Mouse (Mus musculus) lung, postnatal 0 days (tissue): Measurements from ENCODE around the gene Fam160a2.

Source experiments
- CTCF ChIP-seq: IDR thresholded peaks from 2 replicates; pipeline ENCODE4 v1.5.1; 2016; ENCODE audit warnings: antibody characterized with exemption, mild to moderate bottlenecking
- EP300 ChIP-seq: IDR thresholded peaks from 2 replicates; pipeline ENCODE4 v1.6.1; 2016; ENCODE audit warnings: antibody characterized with exemption, mild to moderate bottlenecking, control low read depth

GRCm38 (mm10) chr7:105367930-105368329 is 31.9 kb downstream of the Fam160a2 start, which contains the start of gene Olfr692:
- TF ChIP-seq CTCF (no peak), EP300 (no peak)
